Mouse (Mus musculus): ENCODE measurements around the gene Smcr8. TPM values are rescaled to one million over a fixed set of nuclear protein-coding genes. Genes with fewer than 3 reads are reported as not detected.

The Smcr8 gene
- polyA plus RNA-seq, 1 experiment from 2014 or later, result 3.6 TPM

DNA sequence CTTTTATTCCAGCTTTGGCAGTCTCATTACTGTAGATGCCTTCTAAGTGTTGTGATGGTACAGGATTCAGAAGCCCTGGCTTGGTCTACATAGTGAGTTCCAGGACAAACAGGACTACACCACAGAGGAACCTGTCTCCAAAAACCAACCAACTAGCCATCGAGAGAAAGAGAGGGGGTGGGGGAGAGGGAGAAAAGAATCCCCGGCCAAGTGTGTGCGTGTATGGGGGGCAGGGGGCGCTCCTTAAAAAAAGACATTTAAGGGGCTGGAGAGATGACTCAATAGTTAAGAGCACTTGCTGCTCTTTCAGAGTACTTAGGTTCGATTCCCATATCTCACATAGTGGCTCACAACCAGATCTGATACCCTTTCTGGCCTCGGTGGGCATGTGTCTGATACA, 1.7 kb upstream of the Smcr8 start:
- Histone ChIP-seq H3K36me3 (ENCODE audit: control insufficient read depth, insufficient read depth) (no peaks in the 10 kb centered on the region), H3K9ac (ENCODE audit: low read depth, low read length) (peak overlapping the region; percentile 87; the same call in 1 of the 2 replicates), H3K4me1 (ENCODE audit: control insufficient read depth, low read depth, low read length) (peaks cover 41% of the 10 kb centered on the region), H3K27ac (ENCODE audit: low read length) (peak overlapping the region; percentile 91), H3K4me2 (ENCODE audit: low read depth, low read length) (peak overlapping the region; percentile 75), H3K9me3 (replicated peaks; ENCODE audit: control insufficient read depth, low read length) (no peaks in the 10 kb centered on the region), H3K4me3 (ENCODE audit: low read depth, low read length) (peak overlapping the region; percentile 89), H3K27me3 (ENCODE audit: control insufficient read depth, insufficient read depth, low read depth, low read length) (no peaks in the 10 kb centered on the region)
- no peak for ATAC-seq (ENCODE audit: low read depth)
- 18% methylated on average over 6 of the region's 6 CpGs for WGBS (ENCODE audit: insufficient replicate concordance)

DNA sequence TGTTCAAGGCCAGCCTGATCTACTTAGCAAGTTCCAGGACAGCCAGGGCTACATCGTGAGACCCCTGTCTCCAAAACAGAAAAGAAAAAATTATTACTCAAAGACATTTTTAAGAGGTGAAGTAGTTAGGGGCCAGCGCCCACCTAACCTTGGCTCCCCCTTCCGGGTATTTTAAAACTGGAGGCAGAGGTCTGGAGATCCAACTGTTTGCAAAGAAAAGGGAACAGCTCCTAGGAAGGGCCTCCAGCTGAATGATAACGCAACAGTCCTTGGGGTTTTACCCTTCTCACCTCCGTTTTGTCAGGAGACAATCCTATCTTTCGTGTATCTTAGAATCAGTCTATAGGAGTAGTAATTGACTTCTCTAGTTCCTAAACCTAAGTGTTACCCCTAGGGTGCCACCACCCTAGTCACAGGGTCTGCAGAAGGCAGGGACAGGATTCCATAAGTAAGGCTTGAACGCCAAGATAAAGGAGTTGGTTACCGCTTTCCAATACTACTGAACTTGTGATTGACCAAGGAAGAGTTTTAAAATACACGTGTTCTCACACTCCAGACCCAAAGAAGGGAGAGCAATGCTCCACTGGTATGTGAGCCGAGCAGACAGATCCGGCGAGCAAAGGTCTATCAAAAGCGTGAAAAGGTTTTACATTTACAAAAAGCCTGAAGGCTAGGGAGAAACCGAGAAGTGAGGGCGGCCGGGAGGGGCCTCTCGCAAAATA, 1.1 kb upstream of the Smcr8 start:
- WGBS (ENCODE audit: insufficient replicate concordance), result 3% methylated on average over 17 of the region's 17 CpGs
- Histone ChIP-seq H3K27me3 (ENCODE audit: control insufficient read depth, insufficient read depth, low read depth, low read length) (no peaks in the 10 kb centered on the region), H3K9ac (ENCODE audit: low read depth, low read length) (peak overlapping the region; percentile 87), H3K9me3 (replicated peaks; ENCODE audit: control insufficient read depth, low read length) (no peaks in the 10 kb centered on the region), H3K4me3 (ENCODE audit: low read depth, low read length) (peak overlapping the region; percentile 89), H3K4me2 (ENCODE audit: low read depth, low read length) (peak overlapping the region; percentile 75), H3K36me3 (ENCODE audit: control insufficient read depth, insufficient read depth) (no peaks in the 10 kb centered on the region), H3K4me1 (ENCODE audit: control insufficient read depth, low read depth, low read length) (peaks cover 48% of the 10 kb centered on the region), H3K27ac (ENCODE audit: low read length) (peak overlapping the region; percentile 91)
- no peak for ATAC-seq (ENCODE audit: low read depth)

DNA sequence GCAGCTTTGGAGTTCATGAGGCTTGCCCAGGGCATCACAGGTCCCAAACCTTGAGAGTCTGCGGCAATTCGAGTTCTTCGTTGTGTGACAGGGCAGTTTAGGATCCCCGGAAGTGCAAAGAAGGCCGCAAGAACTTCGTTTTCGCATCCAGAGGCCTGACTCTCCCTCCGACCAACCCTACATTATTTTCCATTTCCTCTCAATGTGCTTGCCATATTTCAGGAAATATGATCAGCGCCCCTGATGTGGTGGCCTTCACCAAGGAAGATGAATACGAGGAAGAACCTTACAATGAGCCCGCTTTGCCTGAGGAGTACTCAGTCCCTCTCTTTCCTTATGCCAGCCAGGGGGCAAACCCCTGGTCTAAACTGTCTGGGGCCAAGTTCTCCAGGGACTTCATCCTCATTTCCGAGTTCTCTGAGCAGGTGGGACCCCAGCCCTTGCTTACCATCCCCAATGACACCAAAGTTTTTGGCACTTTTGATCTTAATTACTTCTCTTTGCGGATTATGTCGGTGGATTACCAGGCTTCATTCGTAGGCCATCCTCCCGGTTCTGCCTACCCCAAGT, 562 bp downstream of the Smcr8 start:
- no peak for ATAC-seq (ENCODE audit: low read depth)
- 22% methylated on average over 16 of the region's 16 CpGs for WGBS (ENCODE audit: insufficient replicate concordance)

DNA sequence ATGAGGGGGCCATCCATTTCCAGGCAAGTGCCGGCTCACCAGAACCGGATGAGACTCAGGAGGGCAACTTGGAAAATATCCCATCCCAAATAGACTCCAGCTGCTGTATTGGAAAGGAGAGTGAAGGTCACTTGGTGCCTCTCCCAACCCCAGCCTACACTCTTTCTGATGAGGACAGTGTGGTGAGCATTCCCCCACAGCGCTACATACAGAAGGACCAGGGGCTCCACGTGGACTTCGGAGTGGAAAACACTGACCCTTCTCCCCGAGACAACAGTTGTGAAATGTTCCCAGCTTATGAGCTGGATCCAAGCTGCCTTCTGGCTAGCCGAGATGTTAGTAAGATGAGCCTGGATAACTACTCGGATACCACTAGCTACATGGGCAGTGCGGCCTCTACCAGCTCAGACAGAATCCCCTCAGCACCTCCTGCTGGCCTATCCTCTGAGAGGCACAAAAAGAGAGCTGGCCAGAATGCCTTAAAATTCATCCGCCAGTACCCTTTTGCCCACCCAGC, 2.4 kb downstream of the Smcr8 start:
- 78% methylated on average over 10 of the region's 10 CpGs for WGBS (ENCODE audit: insufficient replicate concordance)
- no peak for ATAC-seq (ENCODE audit: low read depth)
- Histone ChIP-seq H3K4me3 (ENCODE audit: low read depth, low read length) (peak overlapping the region; percentile 43), H3K27ac (ENCODE audit: low read length) (no peak overlapping the region), H3K27me3 (ENCODE audit: control insufficient read depth, insufficient read depth, low read depth, low read length) (no peaks in the 10 kb centered on the region), H3K9me3 (replicated peaks; ENCODE audit: control insufficient read depth, low read length) (no peaks in the 10 kb centered on the region), H3K4me1 (ENCODE audit: control insufficient read depth, low read depth, low read length) (peaks cover 57% of the 10 kb centered on the region), H3K36me3 (ENCODE audit: control insufficient read depth, insufficient read depth) (peaks cover 2% of the 10 kb centered on the region; the same call in 1 of the 2 replicates), H3K9ac (ENCODE audit: low read depth, low read length) (no peak overlapping the region), H3K4me2 (ENCODE audit: low read depth, low read length) (peak overlapping the region; percentile 60)

More for the DNA sequence above, 562 bp downstream of the Smcr8 start:
- Histone ChIP-seq H3K9me3 (replicated peaks; ENCODE audit: control insufficient read depth, low read length) (no peaks in the 10 kb centered on the region), H3K4me2 (ENCODE audit: low read depth, low read length) (peak overlapping the region; percentile 75), H3K27ac (ENCODE audit: low read length) (peak overlapping the region; percentile 91), H3K9ac (ENCODE audit: low read depth, low read length) (peak overlapping the region; percentile 87), H3K36me3 (ENCODE audit: control insufficient read depth, insufficient read depth) (no peaks in the 10 kb centered on the region), H3K27me3 (ENCODE audit: control insufficient read depth, insufficient read depth, low read depth, low read length) (no peaks in the 10 kb centered on the region), H3K4me3 (ENCODE audit: low read depth, low read length) (peak overlapping the region; percentile 89), H3K4me1 (ENCODE audit: control insufficient read depth, low read depth, low read length) (peaks cover 58% of the 10 kb centered on the region)

DNA sequence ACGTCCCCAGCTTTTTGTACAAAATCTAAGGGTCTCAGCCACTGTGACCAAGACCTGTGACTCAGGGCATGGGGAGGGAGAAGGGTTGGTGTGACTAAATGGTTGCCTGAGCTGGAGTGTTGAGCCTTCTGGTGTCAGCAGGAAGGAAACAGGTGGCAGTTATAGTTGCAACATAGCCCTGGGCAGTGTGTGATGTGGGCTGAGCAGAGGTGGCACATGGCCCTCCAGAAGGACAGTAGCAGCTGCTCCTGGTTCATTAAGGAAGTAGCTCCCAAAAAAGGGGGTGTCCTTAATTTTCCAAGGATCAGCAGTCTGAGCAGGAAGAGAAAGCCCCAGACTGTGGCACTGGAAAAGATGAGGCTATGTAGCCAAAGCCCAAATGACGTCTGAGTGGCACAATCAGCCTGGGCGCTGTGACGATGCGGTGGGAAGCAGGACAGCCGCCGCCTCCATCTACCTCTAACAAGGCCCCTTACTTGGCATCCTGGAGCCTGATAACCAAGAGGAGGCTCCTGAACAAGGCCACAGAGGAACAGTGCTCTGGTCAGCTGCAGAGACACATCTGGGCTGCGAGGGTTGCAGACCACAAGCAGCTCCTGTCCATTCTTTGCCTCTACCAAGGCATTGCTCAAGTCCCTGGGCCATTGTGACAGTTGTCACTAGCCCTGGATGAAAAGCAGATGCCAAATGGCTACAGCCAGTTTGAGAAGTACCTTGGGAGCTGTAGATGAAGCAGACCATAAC, 7.0 kb downstream of the Smcr8 start:
- Histone ChIP-seq H3K36me3 (ENCODE audit: control insufficient read depth, insufficient read depth) (peaks cover 15% of the 10 kb centered on the region), H3K4me3 (ENCODE audit: low read depth, low read length) (no peak overlapping the region), H3K27me3 (ENCODE audit: control insufficient read depth, insufficient read depth, low read depth, low read length) (no peaks in the 10 kb centered on the region), H3K4me2 (ENCODE audit: low read depth, low read length) (no peak overlapping the region), H3K9me3 (replicated peaks; ENCODE audit: control insufficient read depth, low read length) (no peaks in the 10 kb centered on the region), H3K9ac (ENCODE audit: low read depth, low read length) (no peak overlapping the region), H3K27ac (ENCODE audit: low read length) (no peak overlapping the region), H3K4me1 (ENCODE audit: control insufficient read depth, low read depth, low read length) (peaks cover 28% of the 10 kb centered on the region)
- ATAC-seq (ENCODE audit: low read depth), result no peak
- WGBS (ENCODE audit: insufficient replicate concordance), result 67% methylated on average over 8 of the region's 8 CpGs

DNA sequence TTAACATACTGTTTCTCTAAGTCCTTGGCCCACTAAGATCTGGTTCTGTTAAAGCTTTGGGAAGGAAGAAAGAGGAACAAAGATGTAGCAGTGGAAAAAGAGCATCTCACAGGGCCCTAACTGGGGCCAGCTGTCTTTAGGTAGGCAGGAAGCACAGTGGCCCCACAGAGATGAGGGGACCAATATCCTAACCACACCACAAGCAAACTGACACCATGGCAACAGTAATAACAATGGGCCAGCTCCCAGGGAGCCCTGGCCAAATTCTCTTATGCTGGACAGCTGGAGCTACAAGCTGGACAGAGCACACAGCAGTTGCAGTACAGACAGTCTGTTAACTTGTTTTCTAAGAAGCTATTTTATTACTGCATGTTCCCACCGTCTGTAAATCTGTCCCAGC, 10.3 kb downstream of the Smcr8 start:
- Histone ChIP-seq H3K9me3 (replicated peaks; ENCODE audit: control insufficient read depth, low read length) (no peaks in the 10 kb centered on the region), H3K4me3 (ENCODE audit: low read depth, low read length) (no peak overlapping the region), H3K36me3 (ENCODE audit: control insufficient read depth, insufficient read depth) (peaks cover 17% of the 10 kb centered on the region), H3K9ac (ENCODE audit: low read depth, low read length) (no peak overlapping the region), H3K4me1 (ENCODE audit: control insufficient read depth, low read depth, low read length) (no peaks in the 10 kb centered on the region), H3K27ac (ENCODE audit: low read length) (no peak overlapping the region), H3K27me3 (ENCODE audit: control insufficient read depth, insufficient read depth, low read depth, low read length) (no peaks in the 10 kb centered on the region), H3K4me2 (ENCODE audit: low read depth, low read length) (no peak overlapping the region)
- WGBS (ENCODE audit: insufficient replicate concordance), result 42% methylated on average over 1 of the region's 1 CpGs
- no peak for ATAC-seq (ENCODE audit: low read depth)

DNA sequence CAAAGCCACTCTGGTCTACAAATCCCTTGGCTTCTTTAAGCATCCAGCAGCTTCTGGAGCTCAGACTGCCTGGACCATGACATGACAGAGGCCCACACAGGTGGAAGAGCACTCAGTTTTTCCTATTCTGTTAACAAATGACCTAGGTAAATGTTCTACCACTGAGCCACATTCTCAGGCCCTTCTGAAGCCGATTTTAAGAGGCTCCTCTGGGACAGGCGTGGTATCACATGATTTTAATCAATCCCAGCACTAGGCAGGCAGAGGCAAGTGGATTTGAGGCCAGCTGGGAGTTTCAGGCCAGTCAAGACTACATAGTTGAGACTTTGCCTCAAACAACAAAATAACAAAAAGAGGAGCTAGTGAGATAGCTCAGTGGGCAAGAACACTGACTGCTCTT, 13.1 kb downstream of the Smcr8 start:
- Histone ChIP-seq H3K4me2 (ENCODE audit: low read depth, low read length) (no peak overlapping the region), H3K9me3 (replicated peaks; ENCODE audit: control insufficient read depth, low read length) (no peaks in the 10 kb centered on the region), H3K4me1 (ENCODE audit: control insufficient read depth, low read depth, low read length) (no peaks in the 10 kb centered on the region), H3K36me3 (ENCODE audit: control insufficient read depth, insufficient read depth) (peaks cover 16% of the 10 kb centered on the region), H3K27ac (ENCODE audit: low read length) (no peak overlapping the region), H3K27me3 (ENCODE audit: control insufficient read depth, insufficient read depth, low read depth, low read length) (no peaks in the 10 kb centered on the region), H3K4me3 (ENCODE audit: low read depth, low read length) (no peak overlapping the region), H3K9ac (ENCODE audit: low read depth, low read length) (no peak overlapping the region)
- WGBS (ENCODE audit: insufficient replicate concordance), result 67% methylated on average over 2 of the region's 2 CpGs
- ATAC-seq (ENCODE audit: low read depth), result no peak

DNA sequence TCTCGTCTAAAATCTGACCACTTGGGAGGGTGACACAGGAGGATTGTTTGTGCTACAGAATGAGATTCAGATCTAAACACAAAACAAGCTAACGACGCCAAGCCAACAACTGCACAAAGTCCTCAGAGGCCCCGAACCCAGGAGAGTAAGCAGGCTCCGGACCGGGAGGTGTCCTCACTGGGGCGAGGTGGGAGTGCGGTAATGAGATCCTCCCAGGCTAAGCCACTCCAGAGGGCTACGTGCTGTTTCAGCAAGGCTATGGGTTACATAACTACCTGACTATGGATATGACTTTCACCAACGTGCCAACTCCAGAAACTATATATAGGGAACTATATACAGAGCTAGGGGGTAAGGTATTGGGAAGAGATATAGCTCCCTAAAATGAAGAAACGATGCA, 19.0 kb downstream of the Smcr8 start:
- Histone ChIP-seq H3K27ac (ENCODE audit: low read length) (no peak overlapping the region), H3K4me2 (ENCODE audit: low read depth, low read length) (no peak overlapping the region), H3K36me3 (ENCODE audit: control insufficient read depth, insufficient read depth) (peaks cover 8% of the 10 kb centered on the region), H3K4me1 (ENCODE audit: control insufficient read depth, low read depth, low read length) (no peaks in the 10 kb centered on the region), H3K9ac (ENCODE audit: low read depth, low read length) (no peak overlapping the region), H3K9me3 (replicated peaks; ENCODE audit: control insufficient read depth, low read length) (no peaks in the 10 kb centered on the region), H3K4me3 (ENCODE audit: low read depth, low read length) (no peak overlapping the region), H3K27me3 (ENCODE audit: control insufficient read depth, insufficient read depth, low read depth, low read length) (no peaks in the 10 kb centered on the region)
- 81% methylated on average over 11 of the region's 11 CpGs for whole genome bisulfite sequencing (ENCODE audit: insufficient replicate concordance)
- ATAC-seq (ENCODE audit: low read depth), result no peak
